In genomic region chr10:128194551-128195461, GRCm38 (mm10) we compare ENCODE assay signal across 8 mouse cellular contexts. TPM values are rescaled to one million over a fixed set of nuclear protein-coding genes. Genes with fewer than 3 reads are reported as not detected.
DNase-seq lines count a peak whose midpoint lies in the region; ATAC-seq and TF ChIP-seq lines count a peak whose summit lies in the region.

No protein-coding gene starts in this region.

- no peaks in the 10 kb centered on the region for H3K9me3 ChIP-seq in forebrain, embryonic 10.5 days
- H3K9me3 ChIP-seq in kidney, postnatal 0 days (replicated peaks; ENCODE audit: low read length), result no peaks in the 10 kb centered on the region
- no peaks in the 10 kb centered on the region for H3K9me3 ChIP-seq in stomach, embryonic 15.5 days

- peak overlapping the region; percentile 65; the same call in 1 of the 2 replicates for H3K4me3 ChIP-seq in spleen, adult 2 months (ENCODE audit: extremely low read depth, insufficient read depth, insufficient read length)
- peak overlapping the region; percentile 91 for H3K4me3 ChIP-seq in forebrain, embryonic 10.5 days
- peak overlapping the region; percentile 53 for H3K4me3 ChIP-seq in kidney, postnatal 0 days (replicated peaks; ENCODE audit: low read depth, low read length)
- H3K4me3 ChIP-seq in stomach, embryonic 15.5 days (replicated peaks), result peak overlapping the region; percentile 74

- H3K36me3 ChIP-seq in spleen, adult 2 months (ENCODE audit: control insufficient read depth, insufficient read depth, low read length), result no peaks in the 10 kb centered on the region
- no peaks in the 10 kb centered on the region for H3K36me3 ChIP-seq in forebrain, embryonic 10.5 days (replicated peaks)
- no peaks in the 10 kb centered on the region for H3K36me3 ChIP-seq in kidney, postnatal 0 days (ENCODE audit: insufficient read depth, low read length)
- no peaks in the 10 kb centered on the region for H3K36me3 ChIP-seq in stomach, embryonic 15.5 days

- no peak for TF ChIP-seq POLR2A in spleen, adult 2 months (IDR thresholded peaks at IDR 0.05; ENCODE audit: low read depth, low read length)

- WGBS in spleen, adult 2 months, result 3% methylated on average over 67 of the region's 79 CpGs
- 1% methylated on average over 68 of the region's 79 CpGs for WGBS in forebrain, embryonic 10.5 days
- 1% methylated on average over 66 of the region's 79 CpGs for WGBS in kidney, postnatal 0 days
- WGBS in stomach, embryonic 15.5 days, result 1% methylated on average over 65 of the region's 79 CpGs

- peaks cover 13% of the 10 kb centered on the region for H3K27me3 ChIP-seq in spleen, adult 2 months (ENCODE audit: control insufficient read depth, insufficient read depth, low read length)
- H3K27me3 ChIP-seq in forebrain, embryonic 10.5 days (ENCODE audit: poor library complexity, severe bottlenecking), result peaks cover 40% of the 10 kb centered on the region
- no peaks in the 10 kb centered on the region for H3K27me3 ChIP-seq in kidney, postnatal 0 days (ENCODE audit: insufficient read depth, low read length)
- H3K27me3 ChIP-seq in stomach, embryonic 15.5 days (replicated peaks), result peaks cover 8% of the 10 kb centered on the region

- peak; percentile 33 to 50 for DNase-seq in adrenal gland, adult (ENCODE audit: inconsistent age in 2 of 2, low spot score in 1 of 2)
- DNase-seq in adrenal gland, adult 2 months, result no peak
- no peak for DNase-seq in spleen, adult 2 months (ENCODE audit: low read depth in 1 of 2, low spot score in 2 of 2)
- no peak for DNase-seq in spleen, postnatal 14 days (ENCODE audit: low spot score in 2 of 2)
- DNase-seq in forebrain, embryonic 10.5 days (ENCODE audit: extremely low spot score, low spot score), result no peak
- DNase-seq in kidney, postnatal 0 days (ENCODE audit: low spot score), result peak; percentile 41

- no peak overlapping the region for H3K27ac ChIP-seq in spleen, adult 2 months (ENCODE audit: insufficient read depth, low read length)
- peak overlapping the region; percentile 84 for H3K27ac ChIP-seq in forebrain, embryonic 10.5 days
- H3K27ac ChIP-seq in kidney, postnatal 0 days, result no peak overlapping the region
- no peak overlapping the region for H3K27ac ChIP-seq in stomach, embryonic 15.5 days

- H3K4me2 ChIP-seq in kidney, postnatal 0 days (ENCODE audit: low read length), result peak overlapping the region; percentile 97
- peak overlapping the region; percentile 100 for H3K4me2 ChIP-seq in stomach, embryonic 15.5 days

- peak overlapping the region; percentile 62 for H3K9ac ChIP-seq in kidney, postnatal 0 days (ENCODE audit: low read depth, low read length)
- peak overlapping the region; percentile 52 for H3K9ac ChIP-seq in stomach, embryonic 15.5 days

- ATAC-seq in kidney, postnatal 0 days (replicated peaks; ENCODE audit: low FRiP score, low read depth), result peak; percentile 81
- ATAC-seq in megakaryocyte progenitor cell, adult 5-6 weeks (replicated peaks; ENCODE audit: poor library complexity), result peak; percentile 61
- peak; percentile 87 for ATAC-seq in stomach, embryonic 15.5 days (ENCODE audit: insufficient read depth, low FRiP score, low read depth)

- H3K4me1 ChIP-seq in spleen, adult 2 months (ENCODE audit: control insufficient read depth, insufficient read depth, insufficient read length), result peaks cover 6% of the 10 kb centered on the region
- H3K4me1 ChIP-seq in forebrain, embryonic 10.5 days, result peaks cover 22% of the 10 kb centered on the region
- 0 out of 2 replicates have a peak, but pooled peaks cover 3% of the 10 kb centered on the region for H3K4me1 ChIP-seq in kidney, postnatal 0 days (replicated peaks; ENCODE audit: insufficient read depth, low read length)
- H3K4me1 ChIP-seq in stomach, embryonic 15.5 days, result peaks cover 7% of the 10 kb centered on the region

- TF ChIP-seq CTCF in spleen, adult 2 months (IDR thresholded peaks at IDR 0.05; ENCODE audit: extremely low read depth, insufficient read depth, insufficient read length, insufficient replicate concordance), result no peak
- TF ChIP-seq CTCF in kidney, postnatal 0 days (IDR thresholded peaks at IDR 0.05; ENCODE audit: low read depth), result no peak

RNA-seq across cellular contexts. Expression of gene Gls2, which starts 0.5 kb away (rescaled TPM):
- 1 to 10 TPM; 2.5 to 3.7 TPM for total RNA-seq in adrenal gland, adult 2 months (2021)
- 3.8 and 7.5 TPM in 2 replicates for polyA plus RNA-seq in adrenal gland, adult 2 months (2012; rRNA removed)
- polyA plus RNA-seq in spleen, adult 2 months (2012; rRNA removed), result 4.7 and 6.6 TPM in 2 replicates
- polyA plus RNA-seq in forebrain, embryonic 10.5 days (2016; fragmentation: Nextera tagmentation; extraction: Ambion mirVana), result 1.5 and 2.3 TPM in 2 replicates
- polyA plus RNA-seq in kidney, postnatal 0 days (2015; fragmentation: Nextera tagmentation; extraction: Ambion mirVana), result 0.68 and 0.79 TPM in 2 replicates
- total RNA-seq in megakaryocyte progenitor cell, adult 5-6 weeks (2015), result 1.2 and 1.4 TPM in 2 replicates
- 0.67 and 3.6 TPM in 2 replicates for total RNA-seq in megakaryocyte progenitor cell, adult 5-6 weeks (2017)
- polyA plus RNA-seq in stomach, embryonic 15.5 days (2015; fragmentation: Nextera tagmentation; extraction: Ambion mirVana), result 4.3 and 5.2 TPM in 2 replicates

RNA-seq across cellular contexts. Expression of gene Rbms2, which starts 14.7 kb away (rescaled TPM):
- total RNA-seq in adrenal gland, adult 2 months (2021), result 100 to 1,000 TPM in 1 of 2 experiments, 10 to 100 TPM in 1; 99.3 to 124 TPM
- 118 and 130 TPM in 2 replicates for polyA plus RNA-seq in adrenal gland, adult 2 months (2012; rRNA removed)
- polyA plus RNA-seq in spleen, adult 2 months (2012; rRNA removed), result 30.0 and 37.0 TPM in 2 replicates
- 26.6 and 28.6 TPM in 2 replicates for polyA plus RNA-seq in forebrain, embryonic 10.5 days (2016; fragmentation: Nextera tagmentation; extraction: Ambion mirVana)
- polyA plus RNA-seq in kidney, postnatal 0 days (2015; fragmentation: Nextera tagmentation; extraction: Ambion mirVana), result 27.0 and 30.0 TPM in 2 replicates
- 9.3 and 13.7 TPM in 2 replicates for total RNA-seq in megakaryocyte progenitor cell, adult 5-6 weeks (2015)
- 2.5 and 7.2 TPM in 2 replicates for total RNA-seq in megakaryocyte progenitor cell, adult 5-6 weeks (2017)
- 27.3 and 29.8 TPM in 2 replicates for polyA plus RNA-seq in stomach, embryonic 15.5 days (2015; fragmentation: Nextera tagmentation; extraction: Ambion mirVana)

RNA-seq across cellular contexts. Expression of gene Spryd4, which starts 16.8 kb away (rescaled TPM):
- 10 to 100 TPM; 14.3 to 17.0 TPM for total RNA-seq in adrenal gland, adult 2 months (2021)
- 5.8 and 7.4 TPM in 2 replicates for polyA plus RNA-seq in adrenal gland, adult 2 months (2012; rRNA removed)
- polyA plus RNA-seq in spleen, adult 2 months (2012; rRNA removed), result 6.0 and 7.6 TPM in 2 replicates
- 29.9 and 32.3 TPM in 2 replicates for polyA plus RNA-seq in forebrain, embryonic 10.5 days (2016; fragmentation: Nextera tagmentation; extraction: Ambion mirVana)
- 31.5 and 35.1 TPM in 2 replicates for polyA plus RNA-seq in kidney, postnatal 0 days (2015; fragmentation: Nextera tagmentation; extraction: Ambion mirVana)
- 16.1 and 20.4 TPM in 2 replicates for total RNA-seq in megakaryocyte progenitor cell, adult 5-6 weeks (2015)
- total RNA-seq in megakaryocyte progenitor cell, adult 5-6 weeks (2017), result 15.6 and 20.0 TPM in 2 replicates
- polyA plus RNA-seq in stomach, embryonic 15.5 days (2015; fragmentation: Nextera tagmentation; extraction: Ambion mirVana), result 31.1 and 34.6 TPM in 2 replicates

RNA-seq across cellular contexts. Expression of gene Mip, which starts 30.8 kb away (rescaled TPM):
- not detected for total RNA-seq in adrenal gland, adult 2 months (2021)
- not detected in 2 replicates for polyA plus RNA-seq in adrenal gland, adult 2 months (2012; rRNA removed)
- 0.08 TPM in 1 of 2 replicates, not detected in the other for polyA plus RNA-seq in spleen, adult 2 months (2012; rRNA removed)
- 0.55 and 0.69 TPM in 2 replicates for polyA plus RNA-seq in forebrain, embryonic 10.5 days (2016; fragmentation: Nextera tagmentation; extraction: Ambion mirVana)
- polyA plus RNA-seq in kidney, postnatal 0 days (2015; fragmentation: Nextera tagmentation; extraction: Ambion mirVana), result not detected in 2 replicates
- 0.22 and 0.32 TPM in 2 replicates for total RNA-seq in megakaryocyte progenitor cell, adult 5-6 weeks (2015)
- 0.10 and 0.29 TPM in 2 replicates for total RNA-seq in megakaryocyte progenitor cell, adult 5-6 weeks (2017)
- polyA plus RNA-seq in stomach, embryonic 15.5 days (2015; fragmentation: Nextera tagmentation; extraction: Ambion mirVana), result 0.14 TPM in 1 of 2 replicates, not detected in the other

RNA-seq across cellular contexts. Expression of gene Timeless, which starts 37.1 kb away (rescaled TPM):
- total RNA-seq in adrenal gland, adult 2 months (2021), result 1 to 10 TPM; 4.8 to 7.2 TPM
- 1.9 and 2.8 TPM in 2 replicates for polyA plus RNA-seq in adrenal gland, adult 2 months (2012; rRNA removed)
- 4.8 and 6.7 TPM in 2 replicates for polyA plus RNA-seq in spleen, adult 2 months (2012; rRNA removed)
- 108 and 112 TPM in 2 replicates for polyA plus RNA-seq in forebrain, embryonic 10.5 days (2016; fragmentation: Nextera tagmentation; extraction: Ambion mirVana)
- polyA plus RNA-seq in kidney, postnatal 0 days (2015; fragmentation: Nextera tagmentation; extraction: Ambion mirVana), result 26.4 and 33.3 TPM in 2 replicates
- total RNA-seq in megakaryocyte progenitor cell, adult 5-6 weeks (2015), result 23.7 and 33.8 TPM in 2 replicates
- total RNA-seq in megakaryocyte progenitor cell, adult 5-6 weeks (2017), result 70.4 and 86.5 TPM in 2 replicates
- polyA plus RNA-seq in stomach, embryonic 15.5 days (2015; fragmentation: Nextera tagmentation; extraction: Ambion mirVana), result 43.7 and 46.4 TPM in 2 replicates

Comparison
In these comparisons a context has a peak if more than half of its experiments do, and no peak if none do; other contexts are left out.
1. DNase-seq: peak in adrenal gland, adult (2 of 2) and kidney, postnatal 0 days (single experiment); none in adrenal gland, adult 2 months (single experiment), spleen, adult 2 months (0 of 2), spleen, postnatal 14 days (0 of 2) and forebrain, embryonic 10.5 days (single experiment).
2. Peak in every context shown above with its lines, with median percentiles within 50 percentile points of each other: H3K4me3 ChIP-seq and ATAC-seq.